ENCODE assay signal across 12 mouse cellular contexts in the genomic region with DNA sequence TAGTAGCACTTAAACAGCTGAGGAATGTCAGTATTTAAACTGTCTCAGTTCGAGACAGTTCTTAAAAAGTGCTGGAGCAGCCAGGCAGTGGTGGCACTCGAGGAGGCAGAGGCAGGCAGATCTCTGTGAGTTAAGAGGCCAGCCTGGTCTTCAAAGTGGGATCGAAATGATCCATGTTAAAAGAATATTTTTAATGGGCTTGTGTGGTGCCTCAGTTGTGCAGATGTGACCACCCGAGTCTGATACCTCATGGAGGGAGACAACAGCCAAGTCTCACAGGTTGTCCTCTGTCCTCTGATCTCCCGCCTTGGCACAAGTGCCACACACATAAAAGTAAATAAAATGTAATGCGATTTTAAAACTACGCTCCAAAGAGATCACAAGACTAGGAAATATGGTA. TPM values are rescaled to one million over a fixed set of nuclear protein-coding genes. Genes with fewer than 3 reads are reported as not detected.
DNase-seq lines count a peak whose midpoint lies in the region; ATAC-seq and TF ChIP-seq lines count a peak whose summit lies in the region.
"Had no signal": no experiment of that assay in that cellular context is flagged by ENCODE, and none has a peak within 500 bp of the region (broad histone marks: within the 10 kb centered on the region; RNA-seq: fewer than 3 reads in every experiment).

No protein-coding gene starts in this region.

- WGBS in heart, embryonic 10.5 days: 88% methylated on average over 7 of the region's 7 CpGs
- 88% methylated on average over 7 of the region's 7 CpGs for WGBS in liver, embryonic 12.5 days (ENCODE audit: insufficient replicate concordance)
- WGBS in embryonic facial prominence, embryonic 14.5 days: 91% methylated on average over 7 of the region's 7 CpGs
- WGBS in hindbrain, postnatal 0 days: 95% methylated on average over 7 of the region's 7 CpGs

- DNase-seq in heart, embryonic 10.5 days (ENCODE audit: low spot score): no peak
- DNase-seq in heart, postnatal 10 days: no peak
- no peak for DNase-seq in liver
- no peak for DNase-seq in embryonic facial prominence, embryonic 14.5 days (ENCODE audit: low spot score)
- no peak for DNase-seq in hindbrain, postnatal 0 days (ENCODE audit: low spot score)
- no peak for DNase-seq in spleen, postnatal 14 days (ENCODE audit: low spot score in 2 of 2)
- DNase-seq in kidney, adult 9 months: no peak
- DNase-seq: thymus, adult 2 months had no signal

- ATAC-seq in liver, embryonic 12.5 days: no peak
- no peak for ATAC-seq in embryonic facial prominence, embryonic 14.5 days (ENCODE audit: low read depth)
- no peak for ATAC-seq in hindbrain, postnatal 0 days

- intact Hi-C loops in heart, postnatal 10 days (cut with DNase I): no loop called here

- peaks cover 91% of the 10 kb centered on the region for H3K4me1 ChIP-seq in heart, embryonic 10.5 days
- peaks cover 91% of the 10 kb centered on the region for H3K4me1 ChIP-seq in liver, embryonic 12.5 days
- peaks cover 31% of the 10 kb centered on the region for H3K4me1 ChIP-seq in embryonic facial prominence, embryonic 14.5 days (ENCODE audit: control insufficient read depth, insufficient read depth, low read length)
- peaks cover 21% of the 10 kb centered on the region for H3K4me1 ChIP-seq in hindbrain, postnatal 0 days (ENCODE audit: insufficient read depth, low read length)

- H3K4me3 ChIP-seq in heart, embryonic 10.5 days: peak overlapping the region; percentile 87; the same call in 1 of the 2 replicates
- H3K4me3 ChIP-seq in liver, embryonic 12.5 days: no peak overlapping the region
- 0 out of 2 replicates have a peak overlapping the region, but pooled peaks have one; percentile 79 for H3K4me3 ChIP-seq in embryonic facial prominence, embryonic 14.5 days (ENCODE audit: low read depth, low read length)
- H3K4me3 ChIP-seq in hindbrain, postnatal 0 days (ENCODE audit: low read length): no peak overlapping the region

- no peak for TF ChIP-seq CTCF in hindbrain, postnatal 0 days (IDR thresholded peaks at IDR 0.05; ENCODE audit: low read depth)

- peak overlapping the region; percentile 83 for H3K4me2 ChIP-seq in liver, embryonic 12.5 days
- peak overlapping the region; percentile 77; the same call in 1 of the 2 replicates for H3K4me2 ChIP-seq in embryonic facial prominence, embryonic 14.5 days (ENCODE audit: low read depth, low read length)
- peak overlapping the region; percentile 58; the same call in 1 of the 2 replicates for H3K4me2 ChIP-seq in hindbrain, postnatal 0 days (ENCODE audit: low read depth, low read length)

- H3K27me3 ChIP-seq in heart, embryonic 10.5 days (ENCODE audit: insufficient read depth, poor library complexity, severe bottlenecking): no peaks in the 10 kb centered on the region
- peaks cover 42% of the 10 kb centered on the region for H3K27me3 ChIP-seq in liver, embryonic 12.5 days (replicated peaks)
- H3K27me3 ChIP-seq in embryonic facial prominence, embryonic 14.5 days (replicated peaks; ENCODE audit: control insufficient read depth, insufficient read depth, low read length): no peaks in the 10 kb centered on the region
- no peaks in the 10 kb centered on the region for H3K27me3 ChIP-seq in hindbrain, postnatal 0 days (ENCODE audit: insufficient read depth, low read length)

- no peak overlapping the region for H3K9ac ChIP-seq in liver, embryonic 12.5 days
- no peak overlapping the region for H3K9ac ChIP-seq in embryonic facial prominence, embryonic 14.5 days (ENCODE audit: low read depth, low read length)
- H3K9ac ChIP-seq in hindbrain, postnatal 0 days (replicated peaks; ENCODE audit: low read length): no peak overlapping the region
- H3K9ac ChIP-seq: limb, embryonic 12.5 days had no signal

- no peak overlapping the region for H3K27ac ChIP-seq in heart, embryonic 10.5 days
- H3K27ac ChIP-seq in liver, embryonic 12.5 days: no peak overlapping the region
- peak overlapping the region; percentile 55 for H3K27ac ChIP-seq in embryonic facial prominence, embryonic 14.5 days (replicated peaks; ENCODE audit: low read depth, low read length)
- peak overlapping the region; percentile 27; the same call in 1 of the 2 replicates for H3K27ac ChIP-seq in hindbrain, postnatal 0 days
- H3K27ac ChIP-seq: kidney, postnatal 0 days; limb, embryonic 12.5 days; macrophage had no signal

- no peaks in the 10 kb centered on the region for H3K9me3 ChIP-seq in heart, embryonic 10.5 days
- no peaks in the 10 kb centered on the region for H3K9me3 ChIP-seq in liver, embryonic 12.5 days (replicated peaks)
- no peaks in the 10 kb centered on the region for H3K9me3 ChIP-seq in embryonic facial prominence, embryonic 14.5 days (ENCODE audit: control insufficient read depth, low read length)
- no peaks in the 10 kb centered on the region for H3K9me3 ChIP-seq in hindbrain, postnatal 0 days (ENCODE audit: low read length)
- H3K9me3 ChIP-seq: limb, embryonic 12.5 days had no signal

- peaks cover 6% of the 10 kb centered on the region; the same call in 1 of the 2 replicates for H3K36me3 ChIP-seq in heart, embryonic 10.5 days
- H3K36me3 ChIP-seq in liver, embryonic 12.5 days: no peaks in the 10 kb centered on the region
- no peaks in the 10 kb centered on the region for H3K36me3 ChIP-seq in embryonic facial prominence, embryonic 14.5 days (ENCODE audit: control insufficient read depth, insufficient read depth, low read length)
- no peaks in the 10 kb centered on the region for H3K36me3 ChIP-seq in hindbrain, postnatal 0 days (ENCODE audit: insufficient read depth, low read length)
- H3K36me3 ChIP-seq: limb, embryonic 12.5 days had no signal

RNA-seq across cellular contexts. Expression of a gene that starts 1.0 kb away (rescaled TPM):
- polyA plus RNA-seq in heart, embryonic 10.5 days (2016; fragmentation: Nextera tagmentation; extraction: Ambion mirVana): 91.3 and 112 TPM in 2 replicates
- 100 to 1,000 TPM; 252 to 286 TPM for total RNA-seq in heart, postnatal 10 days (2021)
- 23.9 and 24.3 TPM in 2 replicates for polyA plus RNA-seq in liver, embryonic 12.5 days (2016; fragmentation: Nextera tagmentation; extraction: Ambion mirVana)
- polyA plus RNA-seq in embryonic facial prominence, embryonic 14.5 days (2014; fragmentation: Nextera tagmentation; extraction: Ambion mirVana): 107 and 116 TPM in 2 replicates
- total RNA-seq in hindbrain, postnatal 0 days (2014; rRNA removed): 105 and 119 TPM in 2 replicates
- polyA plus RNA-seq in hindbrain, postnatal 0 days (2015; fragmentation: Nextera tagmentation; extraction: Ambion mirVana): 42.7 and 49.8 TPM in 2 replicates

RNA-seq across cellular contexts. Expression of a gene that starts 16.1 kb away (rescaled TPM):
- polyA plus RNA-seq in heart, embryonic 10.5 days (2016; fragmentation: Nextera tagmentation; extraction: Ambion mirVana): 71.1 and 81.8 TPM in 2 replicates
- 10 to 100 TPM; 24.4 to 27.3 TPM for total RNA-seq in heart, postnatal 10 days (2021)
- 11.0 and 11.2 TPM in 2 replicates for polyA plus RNA-seq in liver, embryonic 12.5 days (2016; fragmentation: Nextera tagmentation; extraction: Ambion mirVana)
- 92.8 and 100 TPM in 2 replicates for polyA plus RNA-seq in embryonic facial prominence, embryonic 14.5 days (2014; fragmentation: Nextera tagmentation; extraction: Ambion mirVana)
- total RNA-seq in hindbrain, postnatal 0 days (2014; rRNA removed): 23.9 and 28.2 TPM in 2 replicates
- polyA plus RNA-seq in hindbrain, postnatal 0 days (2015; fragmentation: Nextera tagmentation; extraction: Ambion mirVana): 20.7 and 22.0 TPM in 2 replicates

RNA-seq across cellular contexts. Expression of a gene that starts 17.0 kb away (rescaled TPM):
- polyA plus RNA-seq in heart, embryonic 10.5 days (2016; fragmentation: Nextera tagmentation; extraction: Ambion mirVana): 107 and 123 TPM in 2 replicates
- total RNA-seq in heart, postnatal 10 days (2021): 10 to 100 TPM; 58.6 to 59.7 TPM
- 20.1 and 23.8 TPM in 2 replicates for polyA plus RNA-seq in liver, embryonic 12.5 days (2016; fragmentation: Nextera tagmentation; extraction: Ambion mirVana)
- polyA plus RNA-seq in embryonic facial prominence, embryonic 14.5 days (2014; fragmentation: Nextera tagmentation; extraction: Ambion mirVana): 208 TPM in 2 replicates
- 34.6 and 41.1 TPM in 2 replicates for total RNA-seq in hindbrain, postnatal 0 days (2014; rRNA removed)
- 27.0 and 27.4 TPM in 2 replicates for polyA plus RNA-seq in hindbrain, postnatal 0 days (2015; fragmentation: Nextera tagmentation; extraction: Ambion mirVana)
- polyA plus RNA-seq: macrophage had no signal

RNA-seq across cellular contexts. Expression of a gene that starts 42.6 kb away (rescaled TPM):
- 5.1 and 8.4 TPM in 2 replicates for polyA plus RNA-seq in heart, embryonic 10.5 days (2016; fragmentation: Nextera tagmentation; extraction: Ambion mirVana)
- 1 to 10 TPM; 1.4 TPM for total RNA-seq in heart, postnatal 10 days (2021)
- polyA plus RNA-seq in liver, embryonic 12.5 days (2016; fragmentation: Nextera tagmentation; extraction: Ambion mirVana): 0.43 and 0.47 TPM in 2 replicates
- 3.2 and 4.4 TPM in 2 replicates for polyA plus RNA-seq in embryonic facial prominence, embryonic 14.5 days (2014; fragmentation: Nextera tagmentation; extraction: Ambion mirVana)
- 530 and 555 TPM in 2 replicates for total RNA-seq in hindbrain, postnatal 0 days (2014; rRNA removed)
- polyA plus RNA-seq in hindbrain, postnatal 0 days (2015; fragmentation: Nextera tagmentation; extraction: Ambion mirVana): 344 and 395 TPM in 2 replicates
- polyA plus RNA-seq: macrophage had no signal

RNA-seq across cellular contexts. Expression of a gene that starts 43.1 kb away (rescaled TPM):
- polyA plus RNA-seq in heart, embryonic 10.5 days (2016; fragmentation: Nextera tagmentation; extraction: Ambion mirVana): 124 and 128 TPM in 2 replicates
- total RNA-seq in heart, postnatal 10 days (2021): 10 to 100 TPM; 36.9 to 46.3 TPM
- polyA plus RNA-seq in liver, embryonic 12.5 days (2016; fragmentation: Nextera tagmentation; extraction: Ambion mirVana): 38.3 and 38.6 TPM in 2 replicates
- polyA plus RNA-seq in embryonic facial prominence, embryonic 14.5 days (2014; fragmentation: Nextera tagmentation; extraction: Ambion mirVana): 108 and 127 TPM in 2 replicates
- 59.2 and 61.7 TPM in 2 replicates for total RNA-seq in hindbrain, postnatal 0 days (2014; rRNA removed)
- 106 and 108 TPM in 2 replicates for polyA plus RNA-seq in hindbrain, postnatal 0 days (2015; fragmentation: Nextera tagmentation; extraction: Ambion mirVana)

Comparison
In these comparisons a context has a peak if more than half of its experiments do, and no peak if none do; other contexts are left out.
1. H3K27ac ChIP-seq: peak in embryonic facial prominence, embryonic 14.5 days (single experiment) and hindbrain, postnatal 0 days (single experiment); none in heart, embryonic 10.5 days (single experiment) and liver, embryonic 12.5 days (single experiment).
2. H3K4me3 ChIP-seq: peak in heart, embryonic 10.5 days (single experiment) and embryonic facial prominence, embryonic 14.5 days (single experiment); none in liver, embryonic 12.5 days (single experiment) and hindbrain, postnatal 0 days (single experiment).
3. Peak in every context shown above with its lines, with median percentiles within 50 percentile points of each other: H3K4me2 ChIP-seq.